Mouse (Mus musculus) kidney, postnatal 14 days (tissue): ENCODE measurements around the gene Gm20388.
"Not testable (repeated sequence)": the region's sequence is repeated elsewhere in the genome, so short reads cannot be mapped to it uniquely, and the experiment has no call there.

Experiments
- DNase-seq: peaks from one replicate; pipeline ENCODE4 v3.0.0; 2022; ENCODE audit warnings: mixed read lengths

Gene Gm20388

GRCm38 (mm10) chr8:121577751-121578675, 1667.4 kb downstream of the Gm20388 start:
- DNase-seq, result no peak

- peak; percentile 95 for DNase-seq
These were observed 1668.2 kb downstream of the Gm20388 start, which contains the start of gene Fbxo31 for GRCm38 (mm10) chr8:121578676-121579451. Gene Fbxo31 (minus strand): TSS chr8:121578806.

- no peak for DNase-seq
These were observed 1669.8 kb downstream of the Gm20388 start for GRCm38 (mm10) chr8:121580465-121580864.

DNA sequence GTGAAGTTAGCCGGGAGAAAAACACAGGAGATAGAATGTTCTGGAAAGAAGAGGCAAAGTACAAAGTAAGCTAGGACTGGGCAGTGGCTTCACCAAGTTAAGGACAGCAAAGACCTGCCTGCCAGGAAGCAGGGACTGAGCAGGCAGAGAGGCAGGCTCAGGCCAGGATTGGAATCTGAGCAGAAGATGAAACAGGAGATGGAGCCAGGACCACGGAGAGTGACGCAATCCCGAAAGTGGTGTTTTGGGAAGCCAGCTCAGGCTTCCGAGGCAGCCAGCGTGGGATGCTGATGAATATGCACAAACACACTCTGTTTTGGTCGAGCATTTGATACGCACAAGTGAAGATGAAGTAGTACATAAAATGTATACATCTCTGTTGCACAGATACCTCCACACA, 1673.0 kb downstream of the Gm20388 start:
- no peak for DNase-seq

DNA sequence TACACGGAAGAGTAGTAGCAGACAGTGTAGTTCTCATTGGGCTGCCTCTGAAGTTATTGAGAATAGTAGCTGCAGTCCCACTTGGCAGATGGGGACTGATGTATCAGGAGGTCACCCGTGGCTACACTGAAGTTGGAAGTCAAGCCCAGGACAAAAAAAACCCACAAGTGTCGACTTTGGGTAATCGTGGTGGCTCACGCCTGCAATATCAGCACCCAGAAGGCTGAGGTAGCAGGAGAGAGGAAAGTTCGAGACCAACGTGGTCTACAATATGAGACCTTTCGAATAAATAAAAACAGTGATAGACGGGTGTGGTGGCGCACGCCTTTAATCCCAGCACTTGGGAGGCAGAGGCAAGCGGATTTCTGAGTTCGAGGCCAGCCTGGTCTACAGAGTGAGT, 1674.1 kb downstream of the Gm20388 start:
- DNase-seq, result no peak

DNA sequence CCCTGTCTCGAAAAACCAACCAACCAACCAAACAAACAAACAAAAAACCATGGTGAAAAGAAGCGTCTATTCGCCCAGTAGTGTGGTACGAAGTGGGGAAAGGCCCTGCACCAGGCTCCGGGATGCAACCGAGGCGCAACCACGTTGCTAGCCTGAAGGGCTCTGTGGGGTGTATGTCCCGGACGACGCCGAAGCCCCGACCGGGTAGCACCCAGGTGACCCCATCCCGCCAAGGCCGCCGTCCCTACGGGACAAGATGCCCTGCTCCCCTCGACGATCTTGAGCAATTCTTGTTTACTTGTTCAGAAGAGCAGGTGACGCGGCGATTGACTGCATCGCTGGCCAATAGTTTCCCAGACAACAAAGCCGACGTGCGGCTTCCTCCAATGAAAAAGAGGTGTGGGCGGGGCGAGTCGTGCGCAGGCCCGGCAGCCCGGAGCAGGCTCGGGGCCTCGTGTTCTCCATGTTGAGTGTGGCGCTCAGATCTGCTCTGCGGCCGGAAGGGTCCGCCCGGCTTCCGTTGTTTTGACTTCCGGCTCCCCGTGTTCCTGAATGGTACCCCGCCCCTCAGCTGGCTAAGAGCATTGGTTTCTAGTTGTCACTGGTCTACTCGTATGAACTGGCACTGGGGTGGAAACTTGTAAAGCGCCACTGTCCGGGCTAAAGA, 1674.7 kb downstream of the Gm20388 start:
- peak; percentile 100 for DNase-seq

DNA sequence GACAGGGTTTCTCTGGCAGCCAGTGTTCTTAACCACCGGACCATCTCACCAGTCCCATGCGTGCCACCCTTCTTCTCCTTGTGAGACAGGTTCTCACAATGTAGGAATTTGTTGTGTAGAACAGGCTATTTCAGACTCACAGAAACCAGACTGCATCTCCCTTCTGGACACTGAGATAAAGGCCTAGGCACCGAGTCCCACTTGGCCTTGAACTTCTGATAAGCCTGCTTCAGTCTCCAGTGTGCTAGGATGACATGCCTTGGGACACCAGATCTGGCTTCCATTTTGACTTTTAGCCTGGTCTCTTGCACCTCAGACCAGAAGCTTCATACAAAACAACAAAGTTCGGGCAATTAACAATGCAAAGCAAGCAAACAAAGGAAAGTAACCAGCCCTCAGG, 1678.1 kb downstream of the Gm20388 start:
- DNase-seq, result no peak

DNA sequence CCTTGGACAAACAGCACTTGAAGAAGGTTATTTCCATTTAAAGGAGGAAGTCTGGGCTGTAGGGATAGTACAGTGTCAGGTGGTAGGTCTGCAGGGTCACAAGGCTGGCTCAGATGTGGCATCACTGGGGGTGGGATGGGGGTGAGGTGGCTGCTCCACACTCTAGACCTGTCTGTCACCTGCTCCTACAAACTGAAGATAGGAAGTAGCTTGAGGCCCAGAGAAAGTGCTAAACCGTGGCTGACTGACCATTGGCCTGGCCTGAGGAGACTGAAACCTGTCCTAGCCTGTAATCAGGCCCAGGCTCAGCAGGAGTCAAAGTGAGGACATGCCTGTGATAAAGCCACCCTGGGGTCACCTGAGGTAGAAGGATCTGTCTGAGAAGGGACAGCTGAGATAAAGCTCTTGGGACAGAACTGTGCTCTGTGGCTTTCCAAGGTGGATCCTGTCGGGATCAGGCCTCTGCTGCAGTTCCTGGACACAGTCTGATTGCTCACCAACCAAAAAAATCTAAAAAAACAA, 1678.6 kb downstream of the Gm20388 start:
- no peak for DNase-seq

GRCm38 (mm10) chr8:121590203-121591177, 1679.8 kb downstream of the Gm20388 start, which contains the start of gene Map1lc3b:
Gene Map1lc3b (plus strand): TSS chr8:121590361.
- peak; percentile 97 for DNase-seq

GRCm38 (mm10) chr8:121591178-121592066, 1680.8 kb downstream of the Gm20388 start:
- DNase-seq, result peak; percentile 67

GRCm38 (mm10) chr8:121593293-121593692, 1682.7 kb downstream of the Gm20388 start:
- no peak for DNase-seq

DNA sequence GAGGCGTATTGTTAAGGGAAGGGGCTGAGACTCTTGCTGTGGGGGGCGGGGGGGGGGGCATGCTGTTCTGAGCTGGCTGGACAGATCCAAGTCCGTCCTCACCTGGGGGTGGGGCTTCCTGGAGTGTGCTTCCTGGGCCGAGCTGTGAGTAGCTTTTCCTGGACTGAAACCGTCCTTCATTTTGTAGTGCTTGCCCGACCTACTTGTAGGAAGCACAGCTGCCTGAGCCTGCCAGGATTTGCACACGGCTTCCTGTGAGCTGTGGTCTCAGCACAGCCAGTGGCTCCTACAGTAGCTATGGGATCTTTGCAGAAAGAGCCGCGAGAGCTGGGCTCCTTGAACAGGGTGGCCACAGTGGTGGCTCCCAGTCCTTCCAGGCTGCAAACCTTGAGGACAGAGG, 1683.3 kb downstream of the Gm20388 start:
- DNase-seq, result peak; percentile 80

- not testable (repeated sequence) for DNase-seq
These were observed 1686.9 kb downstream of the Gm20388 start for GRCm38 (mm10) chr8:121597492-121597891.

- DNase-seq, result no peak
These were observed 1687.5 kb downstream of the Gm20388 start for GRCm38 (mm10) chr8:121598190-121598589.

DNA sequence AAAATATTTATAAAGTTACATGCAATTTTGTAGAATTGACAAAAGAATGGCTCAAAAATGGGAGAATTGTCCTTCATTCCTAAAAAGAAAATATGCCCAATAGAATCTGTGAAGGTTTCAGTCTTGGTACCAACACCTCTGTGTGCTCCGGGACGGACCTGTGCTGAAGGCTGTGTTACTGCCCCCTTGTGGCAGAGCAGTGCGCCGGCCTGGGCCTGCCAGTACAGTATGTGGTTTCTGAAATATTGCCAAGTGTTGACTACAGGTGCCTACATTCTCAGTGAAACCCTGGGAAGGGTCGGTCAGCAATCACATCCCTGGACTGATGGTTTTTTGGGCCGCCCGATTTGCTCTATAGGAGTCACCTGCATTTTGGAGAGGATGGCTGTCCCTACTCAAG, 1688.3 kb downstream of the Gm20388 start:
- peak; percentile 88 for DNase-seq

DNA sequence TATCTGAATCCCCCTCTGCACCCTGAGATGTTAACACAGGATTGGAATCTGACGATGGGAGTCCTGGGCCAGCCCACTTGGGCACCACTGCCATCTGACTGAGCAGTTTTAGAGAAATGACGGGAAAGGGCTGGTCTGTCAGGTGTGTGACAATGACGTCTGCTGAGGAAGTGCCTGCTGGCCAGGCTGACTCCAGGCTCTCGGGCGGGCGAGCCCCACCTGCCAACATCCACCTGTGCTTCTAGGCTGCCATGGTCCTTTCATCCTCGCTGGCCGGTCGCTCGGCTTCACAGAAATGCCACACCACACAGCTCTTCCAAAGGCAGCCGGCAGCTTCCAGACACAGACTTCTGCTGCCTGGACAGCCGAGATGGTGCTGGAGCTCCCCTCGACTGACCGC, 1689.2 kb downstream of the Gm20388 start:
- DNase-seq, result no peak

DNA sequence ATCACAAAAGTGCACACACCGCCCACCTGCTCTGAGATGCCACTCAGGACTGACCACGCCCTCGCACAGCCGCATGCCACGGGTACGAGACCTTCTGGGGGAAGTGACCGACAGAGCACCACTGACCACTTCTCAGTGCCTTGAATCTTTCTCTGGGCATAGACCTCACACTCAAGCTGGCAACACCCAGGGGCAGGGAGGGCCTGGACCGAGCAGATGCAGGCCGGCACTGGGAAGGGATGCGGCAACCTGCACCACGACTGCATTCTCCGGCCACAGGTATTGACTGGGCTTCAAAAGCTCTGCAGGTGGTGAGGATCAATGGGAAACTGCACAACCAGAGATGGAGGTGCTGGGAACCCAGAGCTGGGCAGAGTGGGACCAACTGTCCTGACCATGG, 1691.8 kb downstream of the Gm20388 start:
- DNase-seq, result no peak

GRCm38 (mm10) chr8:121602860-121603259, 1692.2 kb downstream of the Gm20388 start:
- peak; percentile 85 for DNase-seq

DNA sequence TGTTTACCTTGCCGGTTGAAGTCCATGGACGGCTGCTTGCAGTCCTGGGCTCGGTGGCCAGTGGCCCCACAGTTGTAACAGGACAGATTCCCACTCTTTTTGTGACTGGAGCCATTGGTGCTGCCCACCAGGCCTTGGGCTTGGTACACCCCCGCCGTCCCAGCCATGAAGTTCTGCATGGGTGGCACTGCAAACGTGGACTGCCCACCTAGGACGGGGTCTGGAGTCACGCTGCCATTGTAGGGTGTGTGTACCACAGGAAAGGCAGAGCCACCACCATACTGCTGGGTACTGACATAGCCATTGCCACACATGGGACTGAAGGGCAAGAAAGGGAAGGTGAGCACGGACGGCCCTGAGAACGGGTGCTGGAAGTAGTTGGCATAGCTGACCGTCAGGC, 1693.2 kb downstream of the Gm20388 start:
- DNase-seq, result no peak

DNA sequence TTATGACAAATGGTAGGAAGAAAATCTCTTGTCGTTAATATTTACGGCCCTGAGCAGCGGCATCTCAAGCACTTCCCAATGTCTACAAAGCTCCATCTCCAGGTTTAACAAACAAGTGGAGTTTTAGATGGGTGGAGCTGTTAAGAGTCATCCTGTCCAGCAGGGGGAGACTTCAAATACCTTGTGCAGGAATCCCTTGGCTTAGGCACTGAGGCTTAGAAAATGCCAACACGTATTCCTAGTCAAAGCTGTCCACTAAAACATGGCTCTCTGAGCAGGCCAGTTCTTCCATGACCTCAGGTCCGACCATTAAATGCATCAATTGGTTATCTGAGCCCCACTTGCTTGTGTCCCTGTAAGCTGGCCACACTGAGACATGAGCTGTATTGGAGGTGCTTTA, 1697.0 kb downstream of the Gm20388 start:
- no peak for DNase-seq

DNA sequence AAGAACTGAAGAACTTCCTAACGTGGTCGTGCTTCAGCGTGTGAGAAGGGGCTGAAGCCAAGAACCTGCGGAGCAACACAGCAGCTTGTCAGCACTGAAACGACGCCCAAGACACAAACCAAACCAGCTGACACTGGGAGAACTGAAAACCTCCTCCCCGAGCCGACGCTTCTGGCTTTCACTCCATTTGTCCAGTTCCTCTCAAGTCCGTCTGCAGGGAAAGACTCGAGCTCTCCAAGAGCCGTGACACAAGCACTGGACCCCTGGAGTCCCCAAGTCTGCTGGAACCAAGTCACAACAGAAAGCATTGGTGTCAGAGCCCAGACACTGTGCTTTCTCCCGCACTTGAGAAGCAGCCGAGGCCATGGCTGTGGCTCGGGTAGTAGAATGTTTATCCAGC, 1698.6 kb downstream of the Gm20388 start:
- no peak for DNase-seq
